Mouse (Mus musculus) T-cell, adult 2 months (primary cell): ENCODE measurements around the gene Pfkl.
A peak's percentile ranks its signal among the peaks of the same experiment; 100 is the strongest.
"Not testable (repeated sequence)": the region's sequence is repeated elsewhere in the genome, so short reads cannot be mapped to it uniquely, and the experiment has no call there.

Source experiments
- DNase-seq: peaks from one replicate; pipeline ENCODE4 v3.0.0; 2022; ENCODE audit warnings: low spot score

The Pfkl gene

GRCm38 (mm10) chr10:78011116-78011515 lies 1.2 kb upstream of the Pfkl start:
- not testable (repeated sequence) for DNase-seq

GRCm38 (mm10) chr10:78010335-78010734 lies 452 bp upstream of the Pfkl start:
- no peak for DNase-seq

GRCm38 (mm10) chr10:78009184-78009944 lies 519 bp downstream of the Pfkl start:
- DNase-seq, result peak; percentile 95

GRCm38 (mm10) chr10:78008169-78008568 lies 1.7 kb downstream of the Pfkl start:
- DNase-seq, result no peak

- no peak for DNase-seq
These were observed 2.7 kb downstream of the Pfkl start for GRCm38 (mm10) chr10:78007203-78007602.

- DNase-seq, result no peak
These were observed 4.0 kb downstream of the Pfkl start for GRCm38 (mm10) chr10:78005791-78006438.

- DNase-seq, result no peak
These were observed 5.3 kb downstream of the Pfkl start for GRCm38 (mm10) chr10:78004479-78005100.

- no peak for DNase-seq
These were observed 7.6 kb downstream of the Pfkl start for GRCm38 (mm10) chr10:78002316-78002715.

- DNase-seq, result no peak
These were observed 8.1 kb downstream of the Pfkl start for GRCm38 (mm10) chr10:78001796-78002195.

- no peak for DNase-seq
These were observed 9.7 kb downstream of the Pfkl start for GRCm38 (mm10) chr10:78000200-78000599.

- no peak for DNase-seq
These were observed 14.2 kb downstream of the Pfkl start for GRCm38 (mm10) chr10:77995639-77996038.

- no peak for DNase-seq
These were observed 24.1 kb downstream of the Pfkl start for GRCm38 (mm10) chr10:77985775-77986174.

- DNase-seq, result peak; percentile 67
These were observed 25.2 kb downstream of the Pfkl start for GRCm38 (mm10) chr10:77984660-77985059.

- peak; percentile 97 for DNase-seq
These were observed 31.2 kb downstream of the Pfkl start, which contains the start of gene 1810043G02Rik for GRCm38 (mm10) chr10:77978351-77979350. Gene 1810043G02Rik (plus strand): TSS chr10:77978524.

- no peak for DNase-seq
These were observed 33.3 kb downstream of the Pfkl start for GRCm38 (mm10) chr10:77976458-77977150.

- DNase-seq, result no peak
These were observed 34.2 kb downstream of the Pfkl start for GRCm38 (mm10) chr10:77975653-77976052.

GRCm38 (mm10) chr10:77974811-77975210 lies 35.1 kb downstream of the Pfkl start:
- no peak for DNase-seq

- DNase-seq, result no peak
These were observed 35.6 kb downstream of the Pfkl start for GRCm38 (mm10) chr10:77974323-77974722.

GRCm38 (mm10) chr10:77971709-77972553 lies 38.0 kb downstream of the Pfkl start:
- peak; percentile 26 for DNase-seq

GRCm38 (mm10) chr10:77971191-77971590 lies 38.7 kb downstream of the Pfkl start:
- no peak for DNase-seq
